Mouse (Mus musculus) splenic B cell, adult 2 months (primary cell): ENCODE measurements around the gene Gm3106.
"Not testable (repeated sequence)": the region's sequence is repeated elsewhere in the genome, so short reads cannot be mapped to it uniquely, and the experiment has no call there.

ENCODE experiments used
- DNase-seq: peaks from one replicate; pipeline ENCODE4 v3.0.0-alpha.2; 2011; ENCODE audit warnings: low read depth, low spot score
- H3K27me3 ChIP-seq: 2 replicates; pipeline ENCODE4 v1.6.1; 2012; ENCODE audit warnings: mild to moderate bottlenecking, low read length, moderate library complexity, mixed read lengths; ENCODE audit not compliant: control insufficient read depth, poor library complexity, insufficient read depth, severe bottlenecking
- H3K36me3 ChIP-seq: 2 replicates; pipeline ENCODE4 v1.6.1; 2012; ENCODE audit warnings: mild to moderate bottlenecking, low read length, moderate library complexity, mixed read lengths; ENCODE audit not compliant: control insufficient read depth, poor library complexity, insufficient read depth, severe bottlenecking

Gene Gm3106

DNA sequence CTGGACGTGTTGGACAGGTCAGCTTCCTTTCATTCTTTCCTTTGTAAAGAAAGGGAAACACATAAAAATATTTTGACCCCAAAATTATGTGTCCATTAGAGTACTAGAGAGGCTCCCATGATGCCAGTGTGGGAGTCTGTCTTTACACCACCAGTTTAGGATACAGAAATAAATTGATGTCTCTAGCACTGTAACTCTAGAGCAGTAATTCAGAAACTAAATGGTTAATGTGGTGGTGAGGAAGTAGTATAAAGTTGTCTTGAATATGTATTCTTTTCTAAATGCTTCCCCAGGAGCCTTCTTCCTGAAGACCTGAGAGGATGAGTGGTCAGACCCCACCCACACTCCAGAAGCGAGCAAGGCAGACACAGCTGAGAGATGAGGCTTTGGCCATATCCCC lies at the start of gene Gm3106:
Gene Gm3106, plus strand, starts transcription at position 301 of the 400 bp plus-strand sequence.
- not testable (repeated sequence) for H3K36me3 ChIP-seq, H3K27me3 ChIP-seq, DNase-seq
